Mouse (Mus musculus) urinary bladder, postnatal 10 days (tissue): ENCODE results near the gene Msx1.
"Not testable (repeated sequence)": the region's sequence is repeated elsewhere in the genome, so short reads cannot be mapped to it uniquely, and the experiment has no call there.

Experiments
- DNase-seq: peaks from one replicate; pipeline ENCODE4 v3.0.0; 2022; ENCODE audit warnings: low spot score

Gene Msx1

DNA sequence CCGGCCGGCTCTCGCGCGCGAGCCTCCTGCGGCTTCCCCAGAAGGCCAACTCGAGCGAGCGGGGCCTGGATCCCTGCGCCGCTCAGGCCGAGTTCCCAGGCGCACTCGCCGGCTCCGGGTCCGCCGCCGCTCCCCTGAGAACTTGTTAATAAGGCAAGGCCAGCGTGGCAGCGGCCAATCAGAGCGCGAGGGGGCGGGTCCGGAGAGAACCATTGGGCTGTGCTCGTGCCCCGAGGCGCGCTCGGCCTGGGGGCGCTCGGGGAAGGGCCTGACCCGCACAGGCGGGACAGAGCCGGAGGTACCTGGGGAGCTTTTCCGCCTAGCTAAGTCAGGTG lies at the start of gene Msx1:
Msx1 (minus strand) TSS at position 123 of the 335 bp plus-strand sequence.
- peak; percentile 27 for DNase-seq

DNA sequence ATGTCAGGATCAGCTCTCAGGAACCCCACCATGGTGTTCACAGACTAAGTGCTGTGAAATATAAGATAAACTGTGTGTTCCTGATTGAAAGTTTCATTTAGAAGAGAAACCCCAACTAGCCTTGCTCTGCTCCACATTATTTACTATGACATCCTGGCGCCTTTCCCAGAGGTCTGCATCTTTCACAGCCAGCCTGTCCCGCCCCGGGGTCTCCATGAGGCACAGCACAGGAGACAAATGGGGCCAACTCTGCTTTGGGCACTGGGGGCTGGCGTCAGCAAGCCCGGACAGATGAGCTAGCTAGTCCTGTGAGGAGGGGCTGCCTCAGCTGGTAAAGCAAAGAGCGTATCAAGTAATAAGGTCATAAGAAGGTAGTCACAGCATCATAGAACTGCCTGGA lies 41.1 kb upstream of the Msx1 start:
- no peak for DNase-seq

DNA sequence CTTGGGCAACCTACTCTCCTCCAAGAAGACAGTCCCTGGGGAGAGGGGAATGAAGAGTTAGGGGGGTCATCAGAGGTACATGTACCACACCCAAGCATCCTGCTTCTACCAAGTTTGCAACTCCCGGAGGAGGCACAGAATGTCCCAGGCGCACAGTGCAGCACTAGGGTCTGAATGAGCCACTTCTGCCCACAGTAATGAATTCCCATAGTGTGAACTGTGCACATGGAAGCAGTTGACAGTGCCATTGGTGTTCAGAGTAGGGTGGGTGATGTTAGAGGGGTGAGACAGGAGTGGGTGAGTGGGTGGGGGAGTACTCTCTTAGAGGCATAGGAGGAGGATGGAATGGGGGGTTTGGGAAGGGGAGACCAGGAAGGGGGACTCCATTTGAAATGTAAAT lies 39.9 kb upstream of the Msx1 start:
- no peak for DNase-seq

DNA sequence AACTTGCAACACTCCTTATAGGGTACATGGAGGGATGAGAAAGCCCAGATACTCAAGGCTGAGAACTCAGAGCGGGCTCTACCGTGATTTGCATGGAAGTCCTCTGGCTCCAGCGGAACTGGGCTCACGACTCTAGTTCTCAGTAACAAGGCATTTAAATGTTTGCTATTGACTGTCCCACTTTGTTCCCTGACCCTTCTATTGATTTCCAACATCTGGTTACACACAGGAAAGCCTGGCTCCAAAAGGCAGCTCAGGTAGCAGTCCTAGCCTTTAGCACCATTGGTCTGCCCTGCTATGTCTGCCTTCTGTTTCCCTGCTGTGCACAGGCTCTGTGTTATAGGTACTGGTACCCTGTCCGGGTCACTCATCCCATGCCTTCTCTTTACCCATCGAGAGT lies 36.5 kb upstream of the Msx1 start:
- DNase-seq, result no peak

DNA sequence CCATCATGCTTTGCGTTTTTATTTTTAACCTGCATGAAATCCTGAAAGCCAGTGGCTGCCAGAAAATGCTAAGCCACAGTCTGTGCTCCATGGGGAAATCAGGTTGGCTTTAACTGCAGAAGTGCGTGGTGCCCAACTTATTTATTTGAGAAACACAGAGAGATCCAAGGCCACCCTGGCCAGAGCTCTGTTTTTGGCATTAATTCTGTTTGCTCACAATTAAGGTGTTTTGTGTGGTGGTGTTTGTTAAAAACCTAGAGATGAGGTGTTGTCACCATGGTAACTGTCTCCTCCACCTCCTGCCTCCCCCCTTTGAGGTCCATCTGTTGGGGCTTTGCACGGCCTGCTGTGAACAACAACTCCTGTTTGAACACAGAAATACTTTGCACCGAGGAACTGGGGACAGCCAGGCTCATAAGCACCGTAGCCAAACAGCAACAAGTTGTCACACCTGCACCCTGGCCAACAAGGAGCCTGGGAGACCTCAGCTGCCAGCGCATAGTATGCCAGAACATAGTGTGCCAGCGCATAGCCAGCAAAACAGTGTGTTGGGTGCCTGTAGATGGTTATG lies 35.9 kb upstream of the Msx1 start:
- DNase-seq, result no peak

DNA sequence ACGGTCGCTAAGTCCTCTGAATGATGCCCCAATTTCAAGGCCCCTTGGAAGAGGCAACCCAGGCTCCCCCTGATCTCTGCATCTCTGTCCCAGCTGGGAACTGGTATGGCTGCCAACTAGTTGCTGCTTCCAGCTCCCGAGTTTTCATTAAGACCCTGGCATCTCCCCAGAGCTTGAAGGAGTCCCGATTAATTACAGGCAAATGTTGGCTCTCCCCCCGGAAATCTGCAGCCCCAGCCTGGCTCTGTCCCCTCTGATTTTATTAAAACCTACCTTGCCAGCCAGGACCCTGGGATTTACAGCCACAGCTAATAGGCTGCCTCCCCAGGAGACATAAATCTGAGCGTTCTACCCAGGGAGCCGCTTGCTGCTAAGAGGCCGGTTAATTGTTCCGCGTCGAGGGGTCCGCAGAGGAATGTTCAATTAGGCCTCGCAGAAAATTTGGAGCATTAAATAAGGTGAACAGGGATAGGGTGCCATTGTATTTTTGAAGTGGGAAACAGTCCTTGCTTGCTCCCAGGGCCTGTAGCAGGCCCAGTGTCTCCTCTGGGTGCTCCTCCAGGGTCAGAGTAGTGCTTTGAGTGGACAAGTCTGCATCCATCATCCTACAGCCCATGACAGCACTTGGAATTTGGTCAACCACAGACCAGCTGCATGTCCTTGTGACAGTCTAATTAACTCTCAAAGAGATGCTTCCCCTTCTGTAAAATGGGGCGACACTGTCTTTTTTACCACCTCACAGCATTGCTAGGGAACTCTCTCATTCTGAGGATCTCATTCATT lies 33.6 kb upstream of the Msx1 start:
- no peak for DNase-seq

DNA sequence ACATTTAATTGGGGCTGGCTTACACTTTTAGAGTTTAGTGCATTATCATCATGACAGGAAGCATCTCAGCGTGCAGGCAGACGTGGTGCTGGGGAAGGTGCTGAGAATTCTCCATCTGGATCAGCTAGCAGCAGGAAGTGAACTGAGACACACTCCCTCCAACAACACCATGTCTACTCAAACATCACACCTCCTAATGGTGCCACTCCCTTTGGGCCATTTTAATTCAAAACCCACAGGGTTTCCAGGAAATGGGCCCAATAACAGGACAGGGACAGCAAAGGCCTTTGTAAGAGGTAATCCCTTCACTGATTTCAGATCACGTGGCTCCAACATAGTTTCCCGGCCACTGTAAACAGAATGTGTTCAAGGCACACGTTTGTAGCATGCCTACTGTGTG lies 31.7 kb upstream of the Msx1 start:
- DNase-seq, result no peak

DNA sequence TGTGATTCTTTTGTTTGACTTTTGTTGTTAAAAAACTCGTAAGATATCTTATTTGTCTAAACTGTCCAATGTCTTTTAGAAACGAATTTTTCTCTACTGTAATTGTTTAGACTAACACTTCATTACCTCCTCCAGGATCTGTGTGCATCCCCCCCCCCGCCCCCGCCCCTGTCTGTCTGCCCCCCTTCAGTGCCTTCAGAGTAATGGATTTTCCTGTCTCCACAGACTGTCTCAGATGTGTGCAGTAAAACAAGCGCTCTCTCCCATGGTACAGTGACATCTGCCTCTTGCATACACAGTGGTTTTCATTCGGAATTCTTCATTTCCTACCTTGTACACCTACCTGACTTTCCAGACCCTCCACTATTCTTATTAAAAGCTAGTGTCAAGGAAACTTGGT lies 29.9 kb upstream of the Msx1 start:
- no peak for DNase-seq

DNA sequence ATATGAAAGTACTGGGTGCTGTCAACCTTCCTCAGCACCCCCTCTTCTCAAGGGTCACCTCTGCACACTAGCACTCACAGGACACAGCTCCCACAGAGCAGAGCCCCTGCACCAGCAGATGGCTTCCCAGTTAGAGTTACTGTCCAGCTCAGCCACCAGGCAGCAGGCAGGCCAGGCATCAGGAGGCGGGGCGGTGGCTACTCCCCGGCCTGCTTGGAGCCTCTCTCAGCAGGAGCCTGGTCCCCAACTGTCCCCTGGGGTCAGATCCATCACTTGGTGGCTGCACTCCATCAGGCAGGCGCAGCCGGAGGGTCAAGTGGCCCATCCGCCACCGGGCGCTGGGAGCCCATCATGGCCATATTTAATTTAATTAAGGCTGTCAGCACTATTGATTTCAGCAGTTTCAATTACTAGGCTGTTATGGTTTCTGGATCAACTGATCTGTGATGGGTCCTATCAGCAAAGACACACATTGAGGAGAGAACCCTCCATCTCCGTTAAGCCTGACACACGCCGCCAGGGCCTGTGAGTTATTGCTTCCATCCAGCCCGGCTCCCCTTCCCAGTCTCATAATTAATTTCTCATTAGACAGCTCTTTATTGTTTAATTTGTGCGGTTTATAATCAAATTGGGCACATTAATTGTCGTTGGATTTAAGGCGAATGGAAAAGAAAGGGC lies 27.1 kb upstream of the Msx1 start:
- no peak for DNase-seq

DNA sequence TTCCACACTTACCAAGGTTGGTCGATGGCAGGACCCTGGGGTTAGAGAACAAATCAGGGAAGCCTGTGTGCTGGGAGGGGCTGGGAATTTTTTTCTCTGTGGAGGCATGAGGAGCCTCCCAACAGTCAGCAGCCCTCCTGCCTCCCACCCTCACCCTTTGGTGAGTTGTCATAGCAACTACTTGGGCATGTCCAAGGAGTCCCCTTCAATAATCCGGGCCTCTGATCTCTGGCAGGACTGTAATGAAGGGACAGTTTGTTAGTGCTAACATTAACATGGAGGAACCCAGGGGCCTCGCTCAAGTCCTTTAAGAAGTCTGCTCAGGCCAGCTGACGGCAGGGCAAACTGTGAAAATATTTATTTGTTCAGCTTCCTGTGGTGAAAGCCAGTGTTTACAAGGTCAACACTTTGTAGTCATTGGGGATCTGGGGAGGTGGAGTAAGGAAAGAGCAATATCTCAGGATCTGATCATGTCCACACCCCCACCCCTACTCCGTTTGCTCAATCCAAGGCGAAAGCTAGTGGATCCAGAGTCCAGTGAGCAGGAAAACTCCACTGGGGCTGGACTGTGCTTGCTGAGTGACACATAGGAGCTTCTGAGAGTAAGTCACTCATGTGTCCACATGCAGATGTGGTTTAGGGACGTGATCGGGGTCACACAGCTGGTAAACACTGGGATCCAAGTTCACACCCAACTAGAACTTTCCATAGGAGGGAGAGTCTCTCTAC lies 24.8 kb upstream of the Msx1 start:
- DNase-seq, result no peak

DNA sequence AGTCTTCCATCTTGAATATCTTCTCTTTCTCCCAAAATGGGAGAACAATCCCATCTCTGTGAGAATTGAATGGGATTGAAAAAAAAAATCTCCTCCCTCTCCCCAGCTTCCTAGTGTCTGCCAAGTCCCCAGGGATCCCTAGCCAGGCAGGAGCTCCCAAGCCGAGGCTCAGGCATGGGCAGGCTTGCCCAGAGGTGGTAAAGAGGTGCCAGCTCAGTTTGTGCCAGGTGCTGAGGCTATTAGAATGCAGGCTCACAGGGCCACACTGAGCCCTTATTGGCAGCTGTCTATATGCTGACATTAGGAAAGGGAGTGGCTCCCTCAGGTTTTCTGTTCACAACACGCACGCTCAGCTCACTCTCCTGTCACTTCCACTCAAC lies 11.9 kb upstream of the Msx1 start:
- DNase-seq, result no peak

DNA sequence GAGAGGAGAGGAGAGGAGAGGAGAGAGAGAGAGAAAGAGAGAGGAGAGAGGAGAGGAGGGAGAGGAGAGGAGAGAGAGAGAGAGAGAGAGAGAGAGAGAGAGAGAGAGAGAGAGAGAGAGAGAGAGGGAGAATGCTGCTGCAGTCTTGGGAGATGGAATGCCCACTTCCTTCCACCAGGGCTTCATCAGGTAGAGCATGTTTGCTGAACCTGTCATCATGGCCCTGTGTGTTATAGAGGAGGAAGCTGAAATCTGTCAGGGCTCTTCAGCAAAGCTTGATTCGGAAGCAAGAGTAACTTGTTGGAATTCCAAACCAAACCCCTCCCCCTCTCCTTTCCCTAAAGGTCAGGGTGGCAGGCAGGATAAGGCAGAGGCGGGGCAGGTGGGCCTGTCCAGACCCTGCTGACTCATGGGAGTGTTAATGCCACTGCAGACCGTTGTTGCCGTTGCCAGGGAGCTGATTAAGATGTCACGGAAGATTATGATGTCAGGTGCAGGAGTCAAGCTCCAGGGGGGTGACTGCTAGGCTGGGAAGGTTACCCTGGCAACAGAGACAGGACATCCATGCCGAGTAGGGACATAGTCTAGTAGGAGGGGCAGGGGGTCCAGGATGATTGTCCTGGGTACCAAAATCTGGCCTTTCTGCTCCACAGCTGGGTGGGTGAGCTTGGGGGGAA lies 11.3 kb upstream of the Msx1 start:
- no peak for DNase-seq

DNA sequence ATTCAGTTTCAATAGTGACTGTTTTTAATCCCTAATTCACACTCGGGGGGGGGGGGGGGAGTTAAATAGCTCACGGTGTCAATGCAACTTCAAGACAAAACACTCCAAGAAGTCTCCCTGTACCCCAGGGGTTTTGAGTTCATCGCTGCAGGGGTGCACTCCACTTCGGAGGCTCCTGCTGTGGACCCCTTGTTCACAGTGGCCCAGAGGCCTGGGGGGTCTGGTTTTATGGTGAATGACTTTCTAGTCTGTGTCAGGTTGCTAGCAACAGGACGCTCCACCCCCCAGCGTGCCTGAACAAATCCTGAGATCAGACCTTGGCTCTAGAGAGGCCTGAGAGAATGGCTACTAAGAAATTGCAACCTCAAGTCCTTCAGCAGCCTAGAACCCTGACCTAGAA lies 8.4 kb upstream of the Msx1 start:
- DNase-seq, result no peak

DNA sequence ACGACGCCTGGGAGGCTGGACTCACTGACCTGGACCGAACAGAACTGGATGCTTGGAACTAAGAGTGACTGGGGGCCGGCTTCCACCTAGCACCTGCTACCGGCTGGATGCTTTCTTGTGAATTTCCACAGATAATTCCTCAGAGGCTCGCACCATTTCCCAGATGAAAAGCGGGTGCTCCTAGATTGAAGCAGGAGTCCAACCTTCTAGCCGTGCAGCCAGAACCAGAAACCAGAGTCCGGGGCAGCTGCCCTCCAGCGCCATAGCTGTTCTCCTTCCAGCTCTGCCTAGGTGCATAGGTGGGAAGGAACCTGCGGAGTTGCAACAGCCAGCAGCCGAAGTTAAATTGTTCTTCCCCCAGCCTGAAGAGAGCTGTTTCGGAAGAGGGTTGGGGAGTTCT lies 7.6 kb upstream of the Msx1 start:
- DNase-seq, result no peak

DNA sequence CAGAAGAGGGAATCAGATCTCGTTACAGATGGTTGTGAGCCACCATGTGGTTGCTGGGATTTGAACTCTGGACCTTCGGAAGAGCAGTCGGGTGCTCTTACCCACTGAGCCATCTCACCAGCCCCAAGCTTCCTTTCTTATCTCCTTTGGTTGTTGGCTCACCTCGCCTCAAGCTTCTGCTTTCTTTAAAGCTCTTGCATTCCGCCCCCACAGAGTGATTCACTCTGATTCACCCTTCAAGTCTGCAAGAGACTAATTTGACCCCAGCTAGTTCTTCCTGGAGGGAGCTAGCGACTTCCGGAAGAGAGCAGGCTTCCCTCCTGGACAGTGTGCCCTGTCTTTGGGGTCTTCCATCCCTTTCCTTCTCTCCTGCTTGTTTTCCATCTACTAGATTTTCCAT lies 6.1 kb upstream of the Msx1 start:
- not testable (repeated sequence) for DNase-seq

DNA sequence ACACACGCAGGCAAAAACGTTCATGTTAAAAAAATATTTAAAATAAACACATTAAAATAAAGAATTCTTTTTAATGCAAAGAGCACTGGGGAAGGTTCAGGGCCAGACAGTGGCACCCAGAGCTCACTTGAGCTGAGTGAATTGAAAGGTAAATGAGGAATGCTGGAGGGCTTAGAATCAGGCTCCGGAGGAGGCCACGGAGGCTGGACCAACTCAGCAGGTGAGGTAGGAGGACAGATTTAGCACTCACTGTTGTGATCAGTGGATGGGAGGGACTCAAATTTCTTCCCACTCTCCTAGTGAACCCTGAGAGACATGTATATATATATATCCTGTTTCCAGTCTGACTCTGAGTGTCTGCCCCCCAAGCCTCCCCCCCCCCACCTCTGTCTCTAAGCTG lies 5.5 kb upstream of the Msx1 start:
- DNase-seq, result no peak

DNA sequence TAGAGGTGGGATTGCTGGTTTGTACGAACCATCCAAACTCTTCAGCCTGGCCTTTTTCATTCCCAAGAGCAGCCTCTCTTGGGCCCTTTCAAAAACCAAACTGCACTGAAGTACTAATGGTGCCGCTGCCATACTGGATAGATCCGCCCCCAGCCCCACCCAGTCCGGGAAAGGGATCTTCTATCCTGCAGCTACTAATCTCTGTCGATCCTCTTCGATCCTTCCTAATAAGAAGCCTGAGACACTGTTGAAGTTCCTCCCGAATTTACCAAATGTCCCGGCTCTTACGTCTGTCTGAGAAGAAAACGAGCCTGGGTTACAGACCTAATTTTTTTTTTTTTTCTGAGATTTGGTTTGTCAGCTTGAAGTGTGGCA lies 4.9 kb upstream of the Msx1 start:
- DNase-seq, result no peak

DNA sequence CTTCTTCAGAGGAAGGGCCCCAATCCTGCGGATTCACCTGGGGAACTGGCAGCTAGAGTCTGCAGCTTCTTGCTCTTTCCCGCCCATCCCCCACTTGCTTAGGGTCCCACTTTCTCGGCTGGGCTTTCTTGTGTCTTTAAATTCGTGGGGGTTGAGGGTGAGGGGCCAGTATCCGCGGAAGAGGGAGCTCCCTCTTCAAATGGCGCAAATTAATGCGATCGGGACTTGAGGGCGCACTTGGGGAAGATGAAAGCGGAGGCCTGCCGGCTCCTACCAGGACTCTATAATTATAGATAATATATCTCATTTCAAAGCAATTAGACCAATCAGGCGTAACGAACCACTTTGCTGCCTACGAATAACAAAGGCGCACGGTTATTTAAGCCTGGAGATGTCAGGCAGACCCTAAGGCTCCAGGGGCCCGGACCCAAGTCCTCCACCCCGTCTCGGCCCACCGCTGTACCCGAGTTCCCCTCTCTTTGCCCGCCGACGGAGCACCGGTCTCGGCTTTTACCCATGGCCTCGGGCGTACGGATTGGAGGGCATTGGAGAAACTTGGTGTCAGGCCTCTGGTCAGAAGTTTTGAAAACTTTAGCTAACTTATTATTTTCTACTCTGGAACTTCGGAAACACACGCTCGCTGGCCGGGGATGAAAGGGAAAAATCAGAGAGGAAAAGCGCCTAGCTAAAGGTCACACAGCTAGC lies 4.4 kb upstream of the Msx1 start:
- DNase-seq, result no peak

DNA sequence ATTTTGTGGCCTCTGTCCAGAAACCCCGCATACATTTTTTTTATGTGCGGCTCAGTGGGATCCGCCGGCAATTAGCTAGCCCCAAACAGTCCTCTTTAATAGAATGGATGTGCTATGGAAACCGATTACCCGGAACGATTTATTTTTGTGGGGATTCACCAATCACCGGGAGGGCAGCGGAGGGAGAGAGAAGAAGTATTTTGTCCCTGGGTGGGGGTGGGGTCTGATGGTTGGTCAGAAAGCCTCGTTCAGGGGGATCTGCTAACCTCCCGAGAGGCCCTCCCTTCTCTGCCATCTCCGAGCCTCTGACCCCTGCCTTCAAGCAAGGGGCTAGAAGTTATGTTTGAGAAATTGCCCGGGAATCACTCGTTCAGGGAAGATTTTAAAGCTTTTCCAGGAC lies 3.6 kb upstream of the Msx1 start:
- no peak for DNase-seq

DNA sequence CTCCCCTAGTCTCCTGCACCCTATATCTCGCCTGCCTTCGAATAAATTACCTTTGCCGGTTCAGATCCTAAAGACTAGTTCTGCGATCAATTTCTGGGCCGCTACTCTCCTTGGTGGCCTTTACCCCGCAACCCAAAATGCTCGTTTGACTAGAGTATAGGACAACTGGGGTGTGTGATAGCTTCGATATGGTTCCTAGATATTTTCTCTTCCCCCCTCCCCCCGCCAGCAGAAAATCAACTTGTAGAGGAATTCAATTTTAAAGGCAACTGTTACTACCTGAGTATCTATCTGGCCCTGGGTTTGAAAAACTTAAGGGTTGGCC lies 3.2 kb upstream of the Msx1 start:
- DNase-seq, result no peak

DNA sequence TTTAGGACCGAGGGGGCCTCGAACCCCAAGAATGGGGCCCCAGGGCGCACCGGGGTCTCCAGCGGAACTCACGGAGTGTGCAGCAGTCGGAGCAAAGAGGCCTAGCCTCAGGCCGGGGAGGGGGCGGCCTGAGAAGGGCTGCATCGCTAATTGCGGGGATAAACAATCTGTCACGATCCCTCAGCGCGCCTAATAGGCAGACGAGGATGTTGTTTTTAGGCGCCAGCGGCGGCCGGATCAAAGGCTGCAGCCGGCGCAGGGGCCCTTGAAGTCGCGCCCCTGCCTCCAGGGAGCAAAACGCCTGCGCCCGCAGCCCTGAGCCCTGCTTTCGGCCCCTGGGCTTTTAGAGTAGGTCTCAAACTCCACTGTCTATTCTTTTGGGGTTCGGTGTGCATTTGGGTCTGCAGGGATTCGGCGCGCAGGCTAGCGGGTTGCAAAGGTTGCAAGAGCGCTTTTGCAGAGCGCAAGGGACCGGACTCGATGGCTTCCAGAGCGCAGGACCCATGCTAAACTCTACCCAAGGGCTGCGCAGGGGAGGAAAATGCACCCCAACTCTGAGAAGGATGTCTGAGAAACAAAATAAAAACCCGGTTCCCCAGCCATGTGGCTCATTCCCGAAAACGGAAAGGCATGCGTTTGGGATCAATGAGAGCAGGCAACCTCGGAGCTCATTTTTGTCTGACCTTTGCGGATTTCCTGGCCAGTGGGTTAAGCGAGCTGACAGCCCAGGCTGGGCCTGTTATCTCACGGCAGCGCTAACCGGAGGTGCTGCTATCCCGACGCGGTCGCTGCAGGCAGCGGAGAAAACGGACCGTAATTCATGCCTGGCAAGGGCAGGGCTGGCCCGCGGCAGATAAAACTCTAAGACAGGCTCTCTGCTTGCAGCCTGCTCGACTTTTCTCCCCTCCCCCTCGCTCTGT lies 2.6 kb upstream of the Msx1 start:
- DNase-seq, result no peak
